Mouse (Mus musculus) heart, postnatal 0 days (tissue): ENCODE results near the gene Cdc42se1.

Source experiments
- CTCF ChIP-seq: IDR thresholded peaks from 2 replicates; pipeline ENCODE4 v1.5.1; 2016; ENCODE audit warnings: antibody characterized with exemption, control low read depth, low read depth
- EP300 ChIP-seq: IDR thresholded peaks from 2 replicates; pipeline ENCODE4 v1.6.1; 2016; ENCODE audit warnings: antibody characterized with exemption, low read depth

DNA sequence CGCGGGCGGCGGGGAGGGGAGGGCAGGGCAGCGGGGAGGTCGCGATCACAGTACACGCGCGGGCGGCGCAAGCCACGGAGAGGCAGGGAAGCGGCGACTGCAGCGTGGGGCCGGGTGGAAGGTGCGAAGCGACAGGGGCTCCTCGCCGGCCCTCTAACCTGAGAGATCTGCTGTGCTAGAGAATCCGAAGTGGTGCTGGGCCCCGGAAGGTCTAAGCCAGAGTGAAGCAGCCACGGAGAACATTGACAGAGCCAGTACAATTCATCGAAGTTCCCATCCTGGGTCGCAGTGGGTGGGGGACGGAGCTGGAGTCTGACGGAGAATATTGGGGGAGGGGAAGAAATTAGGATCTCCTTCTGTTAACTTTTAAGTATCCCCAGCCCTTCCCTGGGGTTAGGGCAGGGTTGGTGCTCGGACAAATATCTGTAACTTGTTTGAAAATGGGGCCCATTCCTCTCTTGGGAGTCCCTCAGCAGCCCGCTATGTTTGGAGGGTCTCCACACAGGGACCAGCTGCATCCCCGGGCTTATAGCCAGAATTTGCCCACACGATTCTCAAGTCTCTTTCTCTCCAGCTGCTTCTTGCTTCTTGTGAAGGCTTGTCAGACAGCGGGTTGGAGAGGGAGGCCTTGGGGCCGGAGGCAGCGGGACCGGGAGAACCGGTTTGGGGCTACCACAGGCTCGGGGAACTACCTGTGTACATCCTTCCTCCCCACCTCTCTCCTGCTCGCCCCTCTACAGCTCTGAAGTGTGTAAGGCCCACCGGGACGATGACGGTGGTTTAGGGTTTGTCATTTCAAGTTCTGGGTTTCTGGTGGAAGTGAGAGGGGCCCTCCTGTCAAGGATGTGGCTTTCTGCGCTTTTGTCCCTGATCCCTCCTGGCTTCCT lies 605 bp downstream of the Cdc42se1 start:
- TF ChIP-seq CTCF (no peak), EP300 (no peak)
